Mouse (Mus musculus): ENCODE measurements around the gene Nemf. TPM values are rescaled to one million over a fixed set of nuclear protein-coding genes. Genes with fewer than 3 reads are reported as not detected.

Gene Nemf
- polyA plus RNA-seq, 2 experiments, result 37.8 to 78.6 TPM

DNA sequence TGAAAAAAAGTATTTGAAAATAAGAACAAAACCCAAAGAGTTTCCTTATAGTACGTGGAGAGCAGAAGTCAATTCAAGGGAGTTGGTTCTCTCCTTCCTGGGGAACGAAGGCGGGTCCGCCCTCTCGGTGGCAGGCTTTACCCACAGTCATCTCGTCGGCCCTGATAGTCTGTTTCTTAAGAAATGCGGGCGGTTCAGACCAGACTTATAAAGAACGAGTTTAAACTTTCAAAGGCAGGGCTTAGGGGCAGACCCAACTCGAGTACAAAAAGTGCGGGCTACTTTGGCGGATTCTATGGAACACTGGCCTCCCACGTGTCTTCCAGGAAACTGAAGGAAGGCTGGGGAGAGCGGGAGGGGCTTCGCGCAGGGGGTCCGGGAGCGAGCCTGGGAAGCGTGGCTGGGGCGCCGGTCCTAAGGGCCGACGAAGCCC, 14.5 kb upstream of the Nemf start:
- peak overlapping the region; percentile 100 for H3K4me3 ChIP-seq (replicated peaks; ENCODE audit: low read length)
- peak; percentile 85 for DNase-seq (ENCODE audit: low spot score)
- peaks cover 19% of the 10 kb centered on the region for H3K36me3 ChIP-seq (ENCODE audit: control insufficient read depth, insufficient read depth, low read length)
- WGBS, result under 1% methylated on average over 21 of the region's 24 CpGs
- H3K9me3 ChIP-seq (ENCODE audit: control insufficient read depth, low read length), result no peaks in the 10 kb centered on the region
- H3K27me3 ChIP-seq (ENCODE audit: control insufficient read depth, insufficient read depth, low read length), result no peaks in the 10 kb centered on the region
- H3K4me1 ChIP-seq (ENCODE audit: control insufficient read depth, insufficient read depth, low read length), result peaks cover 24% of the 10 kb centered on the region
- H3K27ac ChIP-seq (replicated peaks; ENCODE audit: low read depth, low read length), result peak overlapping the region; percentile 97
- TF ChIP-seq POLR2A (IDR thresholded peaks at IDR 0.05; ENCODE audit: borderline replicate concordance, extremely low read depth, insufficient read depth, insufficient read length), result peak; percentile 55; the same call in 1 of the 2 replicates
- ATAC-seq (ENCODE audit: low FRiP score, low read depth), result peak; percentile 86
- peak overlapping the region; percentile 92 for H3K4me2 ChIP-seq (replicated peaks; ENCODE audit: low read depth, low read length, severe bottlenecking)
- H3K9ac ChIP-seq (ENCODE audit: low read depth, low read length, severe bottlenecking), result peak overlapping the region; percentile 95

DNA sequence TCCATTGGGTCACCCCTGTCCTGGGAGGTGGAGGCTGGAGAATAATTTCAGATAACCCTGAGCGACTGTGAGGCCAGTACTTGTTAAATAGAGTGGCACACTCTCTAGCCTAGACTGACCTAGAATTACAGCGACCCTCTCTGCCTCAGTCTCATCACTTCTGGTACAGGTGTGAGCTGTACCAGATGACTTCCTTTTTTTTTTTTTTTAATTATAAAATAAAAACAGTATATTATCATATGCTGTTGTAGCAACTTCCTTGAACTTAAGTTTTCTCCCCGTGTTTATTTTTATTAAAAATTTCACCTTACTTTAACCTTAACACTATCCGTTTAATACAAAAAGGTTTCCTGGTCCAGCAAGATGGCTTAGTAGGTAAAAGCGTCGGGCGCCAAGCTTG, 14.0 kb upstream of the Nemf start:
- Histone ChIP-seq H3K9ac (ENCODE audit: low read depth, low read length, severe bottlenecking) (peak overlapping the region; percentile 95), H3K4me1 (ENCODE audit: control insufficient read depth, insufficient read depth, low read length) (peaks cover 22% of the 10 kb centered on the region), H3K4me2 (replicated peaks; ENCODE audit: low read depth, low read length, severe bottlenecking) (peak overlapping the region; percentile 92), H3K27ac (replicated peaks; ENCODE audit: low read depth, low read length) (peak overlapping the region; percentile 97), H3K9me3 (ENCODE audit: control insufficient read depth, low read length) (no peaks in the 10 kb centered on the region), H3K4me3 (replicated peaks; ENCODE audit: low read length) (peak overlapping the region; percentile 100), H3K27me3 (ENCODE audit: control insufficient read depth, insufficient read depth, low read length) (no peaks in the 10 kb centered on the region), H3K36me3 (ENCODE audit: control insufficient read depth, insufficient read depth, low read length) (peaks cover 16% of the 10 kb centered on the region)
- 13% methylated on average over 7 of the region's 7 CpGs for WGBS
- ATAC-seq (ENCODE audit: low FRiP score, low read depth), result no peak
- no peak for TF ChIP-seq POLR2A (IDR thresholded peaks at IDR 0.05; ENCODE audit: borderline replicate concordance, extremely low read depth, insufficient read depth, insufficient read length)
- no peak for DNase-seq (ENCODE audit: low spot score)

DNA sequence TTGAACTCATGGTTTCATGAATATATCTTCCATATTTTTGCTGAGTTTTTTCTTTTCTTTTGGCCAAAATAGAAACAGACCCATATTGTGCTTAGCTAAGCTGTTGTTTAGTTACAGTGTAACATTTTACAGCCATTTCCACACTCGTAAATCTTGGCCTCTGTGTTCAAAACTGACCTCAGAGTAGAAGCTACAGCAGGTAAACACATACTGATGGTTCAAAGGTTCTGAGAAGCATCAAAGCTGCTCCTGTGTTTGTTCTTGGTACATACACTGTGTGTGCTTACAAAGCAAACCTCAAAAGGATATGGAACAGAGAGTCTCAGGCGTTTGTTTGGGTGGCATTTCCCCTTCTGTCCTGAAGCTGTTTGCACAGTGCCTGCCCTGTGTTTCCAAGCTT, 10.6 kb upstream of the Nemf start:
- H3K27ac ChIP-seq (replicated peaks; ENCODE audit: low read depth, low read length), result no peak overlapping the region
- no peak for DNase-seq (ENCODE audit: low spot score)
- H3K4me2 ChIP-seq (replicated peaks; ENCODE audit: low read depth, low read length, severe bottlenecking), result no peak overlapping the region
- H3K9me3 ChIP-seq (ENCODE audit: control insufficient read depth, low read length), result no peaks in the 10 kb centered on the region
- no peak overlapping the region for H3K9ac ChIP-seq (ENCODE audit: low read depth, low read length, severe bottlenecking)
- H3K36me3 ChIP-seq (ENCODE audit: control insufficient read depth, insufficient read depth, low read length), result no peaks in the 10 kb centered on the region
- H3K4me3 ChIP-seq (replicated peaks; ENCODE audit: low read length), result no peak overlapping the region
- 43% methylated on average over 2 of the region's 2 CpGs for WGBS
- no peaks in the 10 kb centered on the region for H3K27me3 ChIP-seq (ENCODE audit: control insufficient read depth, insufficient read depth, low read length)
- ATAC-seq (ENCODE audit: low FRiP score, low read depth), result no peak
- H3K4me1 ChIP-seq (ENCODE audit: control insufficient read depth, insufficient read depth, low read length), result peaks cover 15% of the 10 kb centered on the region; the same call in 1 of the 2 replicates
- no peak for TF ChIP-seq POLR2A (IDR thresholded peaks at IDR 0.05; ENCODE audit: borderline replicate concordance, extremely low read depth, insufficient read depth, insufficient read length)

DNA sequence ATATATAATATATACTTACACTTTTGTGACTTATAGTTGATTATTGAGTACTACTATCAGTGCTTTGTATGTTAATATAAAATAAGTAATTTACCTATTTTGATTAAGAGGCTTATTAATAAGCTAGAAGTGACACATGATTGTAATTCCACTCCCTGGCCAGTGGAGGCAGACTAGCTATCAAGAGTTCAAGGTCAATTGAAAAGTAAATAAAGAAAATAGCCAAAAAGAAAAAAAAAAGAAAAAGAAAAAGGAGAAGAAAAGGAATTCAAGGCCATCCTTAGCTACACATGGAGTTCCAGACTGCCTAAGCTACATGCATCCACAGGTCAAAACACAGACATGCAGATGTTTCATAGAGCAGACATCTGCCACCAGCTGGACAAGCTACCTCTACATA, 9.5 kb upstream of the Nemf start:
- Histone ChIP-seq H3K9ac (ENCODE audit: low read depth, low read length, severe bottlenecking) (no peak overlapping the region), H3K9me3 (ENCODE audit: control insufficient read depth, low read length) (no peaks in the 10 kb centered on the region), H3K36me3 (ENCODE audit: control insufficient read depth, insufficient read depth, low read length) (no peaks in the 10 kb centered on the region), H3K4me2 (replicated peaks; ENCODE audit: low read depth, low read length, severe bottlenecking) (no peak overlapping the region), H3K4me1 (ENCODE audit: control insufficient read depth, insufficient read depth, low read length) (peaks cover 23% of the 10 kb centered on the region; the same call in 1 of the 2 replicates), H3K27ac (replicated peaks; ENCODE audit: low read depth, low read length) (no peak overlapping the region), H3K4me3 (replicated peaks; ENCODE audit: low read length) (no peak overlapping the region), H3K27me3 (ENCODE audit: control insufficient read depth, insufficient read depth, low read length) (no peaks in the 10 kb centered on the region)
- DNase-seq (ENCODE audit: low spot score) (no peak), ATAC-seq (ENCODE audit: low FRiP score, low read depth) (no peak)
- TF ChIP-seq POLR2A (IDR thresholded peaks at IDR 0.05; ENCODE audit: borderline replicate concordance, extremely low read depth, insufficient read depth, insufficient read length), result no peak

DNA sequence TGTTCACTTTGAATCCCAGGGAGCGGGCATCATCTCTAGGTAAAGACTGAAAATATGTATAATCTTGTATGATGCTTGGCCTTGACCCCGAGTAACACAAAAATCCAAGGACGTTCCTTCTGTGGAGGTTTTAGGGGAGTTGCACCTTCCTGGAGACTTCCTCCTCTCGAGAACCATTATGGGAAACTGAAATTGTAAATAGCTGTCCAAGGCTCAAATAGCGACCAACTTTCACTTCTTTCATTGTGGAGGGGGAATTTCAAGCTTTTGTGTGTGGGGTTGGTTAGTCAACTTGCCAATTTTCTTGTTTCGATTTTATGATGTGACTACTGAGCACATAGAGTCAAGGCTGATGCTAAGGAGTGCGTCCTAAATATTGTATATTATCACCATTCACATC, 8.8 kb upstream of the Nemf start:
- TF ChIP-seq POLR2A (IDR thresholded peaks at IDR 0.05; ENCODE audit: borderline replicate concordance, extremely low read depth, insufficient read depth, insufficient read length), result no peak
- H3K27ac ChIP-seq (replicated peaks; ENCODE audit: low read depth, low read length), result no peak overlapping the region
- H3K9me3 ChIP-seq (ENCODE audit: control insufficient read depth, low read length), result no peaks in the 10 kb centered on the region
- DNase-seq (ENCODE audit: low spot score), result no peak
- no peaks in the 10 kb centered on the region for H3K27me3 ChIP-seq (ENCODE audit: control insufficient read depth, insufficient read depth, low read length)
- 78% methylated on average over 7 of the region's 7 CpGs for WGBS
- no peaks in the 10 kb centered on the region for H3K36me3 ChIP-seq (ENCODE audit: control insufficient read depth, insufficient read depth, low read length)
- peaks cover 19% of the 10 kb centered on the region; the same call in 1 of the 2 replicates for H3K4me1 ChIP-seq (ENCODE audit: control insufficient read depth, insufficient read depth, low read length)
- no peak overlapping the region for H3K9ac ChIP-seq (ENCODE audit: low read depth, low read length, severe bottlenecking)
- no peak overlapping the region for H3K4me3 ChIP-seq (replicated peaks; ENCODE audit: low read length)
- ATAC-seq (ENCODE audit: low FRiP score, low read depth), result no peak
- H3K4me2 ChIP-seq (replicated peaks; ENCODE audit: low read depth, low read length, severe bottlenecking), result no peak overlapping the region

Measured in limb, embryonic 14.5 days (tissue).